Mouse (Mus musculus): ENCODE results near the gene Tmem234. TPM values are rescaled to one million over a fixed set of nuclear protein-coding genes. Genes with fewer than 3 reads are reported as not detected.

Tmem234 gene
- polyA plus RNA-seq, 1 experiment from 2014 or later = 195 TPM

DNA sequence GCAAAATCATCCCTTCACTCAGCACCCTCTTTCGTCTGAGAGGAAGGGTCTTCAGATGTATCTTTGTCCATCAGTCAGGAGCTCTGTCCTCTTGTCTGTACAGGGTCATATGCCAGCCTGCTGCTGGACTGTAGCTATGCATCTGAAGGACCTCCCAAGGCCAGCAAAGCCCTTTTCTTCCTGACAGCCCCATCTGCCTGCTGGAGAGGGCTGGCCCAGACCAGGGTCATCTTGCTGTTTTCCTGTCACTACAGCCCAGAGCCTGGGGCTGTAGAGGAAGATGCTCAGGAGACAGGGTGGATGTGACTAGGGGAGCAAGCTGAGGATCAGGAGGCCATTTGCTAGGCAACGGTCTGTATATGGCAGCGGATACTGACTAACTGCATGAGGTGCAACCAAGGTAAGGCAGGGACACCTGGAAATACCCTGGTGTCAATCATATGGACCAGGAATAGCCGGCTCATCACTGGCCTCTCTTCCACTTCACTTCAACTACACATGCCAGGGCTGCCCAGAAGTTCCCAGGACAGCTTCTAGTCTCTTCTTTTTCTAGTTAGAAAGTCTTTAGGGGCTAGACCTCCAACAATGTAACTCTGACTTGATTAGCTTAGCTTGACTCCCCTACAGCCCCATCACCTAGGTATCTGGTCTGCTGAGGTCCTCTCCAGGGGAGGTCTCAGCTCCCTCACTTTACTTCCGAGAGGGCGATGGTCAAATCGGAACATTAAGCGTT is 22.5 kb downstream of the Tmem234 start:
- no peak for DNase-seq (ENCODE audit: low spot score)
- no peak for ATAC-seq (ENCODE audit: low FRiP score)
- Histone ChIP-seq H3K27ac (ENCODE audit: low read depth, low read length) (peak overlapping the region; percentile 82; the same call in 1 of the 2 replicates), H3K4me3 (ENCODE audit: low read depth, low read length) (peak overlapping the region; percentile 58), H3K9ac (ENCODE audit: low read depth, low read length) (peak overlapping the region; percentile 66), H3K27me3 (ENCODE audit: control insufficient read depth, insufficient read depth, low read length) (no peaks in the 10 kb centered on the region), H3K4me2 (replicated peaks; ENCODE audit: low read depth, low read length) (peak overlapping the region; percentile 71), H3K36me3 (ENCODE audit: control insufficient read depth, insufficient read depth, low read length) (0 out of 2 replicates have a peak, but pooled peaks cover 3% of the 10 kb centered on the region), H3K4me1 (replicated peaks; ENCODE audit: control insufficient read depth, insufficient read depth, low read length) (peaks cover 14% of the 10 kb centered on the region), H3K9me3 (ENCODE audit: control insufficient read depth, low read length) (no peaks in the 10 kb centered on the region)
- WGBS = 25% methylated on average over 8 of the region's 8 CpGs

DNA sequence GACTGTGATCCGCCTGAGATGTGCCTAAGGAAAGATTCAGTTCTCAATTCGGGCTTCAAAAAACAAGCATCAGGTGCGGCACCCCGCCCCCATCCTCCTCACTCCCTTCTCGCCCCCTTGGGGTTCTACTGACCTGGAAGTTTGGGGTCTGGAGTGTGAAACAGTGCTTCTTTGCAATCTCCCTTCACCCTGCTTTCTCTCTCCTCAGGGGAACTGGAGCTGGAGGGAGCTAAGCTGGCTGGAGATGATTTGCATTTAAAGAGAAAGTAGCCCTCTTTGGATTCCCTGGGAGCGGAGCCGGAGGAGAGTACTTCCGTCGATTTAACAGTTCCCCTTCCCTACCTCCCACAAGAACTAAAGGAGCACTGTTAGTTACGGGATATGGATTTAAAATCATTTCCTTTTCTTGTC is 23.2 kb downstream of the Tmem234 start, which contains the start of gene Ccdc28b:
Gene Ccdc28b, minus strand, starts transcription at position 267 of the 411 bp plus-strand sequence.
- H3K4me2 ChIP-seq (replicated peaks; ENCODE audit: low read depth, low read length) = peak within 1 kb of the TSS; percentile 71
- H3K4me1 ChIP-seq (replicated peaks; ENCODE audit: control insufficient read depth, insufficient read depth, low read length) = peaks cover 12% of the 10 kb centered on the region
- H3K27me3 ChIP-seq (ENCODE audit: control insufficient read depth, insufficient read depth, low read length) = no peaks in the 10 kb centered on the region
- H3K36me3 ChIP-seq (ENCODE audit: control insufficient read depth, insufficient read depth, low read length) = peaks cover 7% of the 10 kb centered on the region
- peak; percentile 66 for DNase-seq (ENCODE audit: low spot score)
- H3K27ac ChIP-seq (ENCODE audit: low read depth, low read length) = peak within 1 kb of the TSS; percentile 82
- peak; percentile 56 for ATAC-seq (ENCODE audit: low FRiP score)
- peak within 1 kb of the TSS; percentile 58 for H3K4me3 ChIP-seq (ENCODE audit: low read depth, low read length)
- peak within 1 kb of the TSS; percentile 66 for H3K9ac ChIP-seq (ENCODE audit: low read depth, low read length)
- H3K9me3 ChIP-seq (ENCODE audit: control insufficient read depth, low read length) = no peaks in the 10 kb centered on the region
- under 1% methylated on average over 10 of the region's 10 CpGs for WGBS

DNA sequence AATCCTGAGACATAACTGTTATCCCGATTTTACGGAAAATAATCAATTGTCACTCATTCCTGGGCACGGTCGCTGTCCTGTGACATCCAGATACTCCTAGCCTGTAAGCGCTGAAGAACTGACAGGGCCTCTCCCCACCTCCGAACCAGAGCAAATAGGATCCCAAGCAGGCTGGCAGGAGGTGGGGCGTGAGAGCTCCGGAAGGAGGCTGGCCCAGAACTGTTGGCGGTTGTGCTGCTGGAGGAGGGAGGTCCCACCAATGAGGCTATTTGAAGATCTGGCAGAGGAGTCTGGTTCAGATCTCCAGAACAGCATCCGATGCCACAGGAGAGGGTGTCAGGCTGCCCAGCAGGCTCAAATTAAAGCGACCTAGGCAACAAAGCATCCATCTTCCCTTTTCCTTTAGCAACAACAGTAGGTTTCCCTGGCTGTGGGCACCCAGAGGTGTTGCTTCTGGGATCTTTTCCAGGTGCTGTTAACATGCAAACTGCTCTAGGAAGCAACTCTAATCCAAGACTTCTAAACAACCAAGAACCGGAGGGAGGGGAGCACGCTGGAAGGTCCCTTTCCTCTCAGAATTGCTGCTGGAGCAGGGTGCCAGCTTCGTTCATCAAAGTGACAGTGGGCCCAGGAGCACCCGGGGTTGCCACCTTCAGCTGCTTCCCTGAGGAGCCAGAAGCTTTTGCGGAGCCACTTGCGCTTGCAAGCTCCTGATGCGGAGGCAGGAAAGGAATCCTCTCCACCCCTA is 24.0 kb downstream of the Tmem234 start:
- Histone ChIP-seq H3K27ac (ENCODE audit: low read depth, low read length) (peak overlapping the region; percentile 82), H3K27me3 (ENCODE audit: control insufficient read depth, insufficient read depth, low read length) (no peaks in the 10 kb centered on the region), H3K4me1 (replicated peaks; ENCODE audit: control insufficient read depth, insufficient read depth, low read length) (peaks cover 12% of the 10 kb centered on the region), H3K9ac (ENCODE audit: low read depth, low read length) (peak overlapping the region; percentile 66), H3K9me3 (ENCODE audit: control insufficient read depth, low read length) (no peaks in the 10 kb centered on the region), H3K36me3 (ENCODE audit: control insufficient read depth, insufficient read depth, low read length) (peaks cover 14% of the 10 kb centered on the region), H3K4me3 (ENCODE audit: low read depth, low read length) (peak overlapping the region; percentile 58), H3K4me2 (replicated peaks; ENCODE audit: low read depth, low read length) (peak overlapping the region; percentile 71)
- WGBS = 1% methylated on average over 18 of the region's 18 CpGs
- DNase-seq (ENCODE audit: low spot score) = peak; percentile 76
- peak; percentile 87 for ATAC-seq (ENCODE audit: low FRiP score)

DNA sequence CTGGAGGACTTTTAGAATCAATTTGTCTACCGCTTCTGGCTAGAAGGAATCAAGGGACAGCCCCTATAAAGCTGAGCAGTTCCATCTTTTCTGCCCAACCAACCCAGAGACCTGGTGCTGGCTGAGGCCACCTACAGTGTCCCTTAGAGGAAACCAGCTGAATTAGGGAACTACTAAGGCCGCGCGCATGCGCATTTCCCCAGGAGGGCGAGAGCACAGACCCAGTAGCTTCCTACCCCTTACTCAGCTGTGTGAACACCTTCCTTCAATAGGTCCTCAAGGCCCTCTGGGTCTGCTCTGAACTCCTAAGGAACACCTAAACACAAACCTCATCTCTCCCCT is 24.5 kb downstream of the Tmem234 start:
- WGBS = 2% methylated on average over 6 of the region's 6 CpGs
- H3K36me3 ChIP-seq (ENCODE audit: control insufficient read depth, insufficient read depth, low read length) = peaks cover 16% of the 10 kb centered on the region
- peak overlapping the region; percentile 16 for H3K9ac ChIP-seq (ENCODE audit: low read depth, low read length)
- H3K27ac ChIP-seq (ENCODE audit: low read depth, low read length) = peak overlapping the region; percentile 82
- H3K27me3 ChIP-seq (ENCODE audit: control insufficient read depth, insufficient read depth, low read length) = no peaks in the 10 kb centered on the region
- H3K9me3 ChIP-seq (ENCODE audit: control insufficient read depth, low read length) = no peaks in the 10 kb centered on the region
- ATAC-seq (ENCODE audit: low FRiP score) (peak; percentile 6; the same call in 1 of the 2 replicates), DNase-seq (ENCODE audit: low spot score) (peak; percentile 79)
- H3K4me2 ChIP-seq (replicated peaks; ENCODE audit: low read depth, low read length) = peak overlapping the region; percentile 71
- peak overlapping the region; percentile 58; the same call in 1 of the 2 replicates for H3K4me3 ChIP-seq (ENCODE audit: low read depth, low read length)
- peaks cover 12% of the 10 kb centered on the region for H3K4me1 ChIP-seq (replicated peaks; ENCODE audit: control insufficient read depth, insufficient read depth, low read length)

DNA sequence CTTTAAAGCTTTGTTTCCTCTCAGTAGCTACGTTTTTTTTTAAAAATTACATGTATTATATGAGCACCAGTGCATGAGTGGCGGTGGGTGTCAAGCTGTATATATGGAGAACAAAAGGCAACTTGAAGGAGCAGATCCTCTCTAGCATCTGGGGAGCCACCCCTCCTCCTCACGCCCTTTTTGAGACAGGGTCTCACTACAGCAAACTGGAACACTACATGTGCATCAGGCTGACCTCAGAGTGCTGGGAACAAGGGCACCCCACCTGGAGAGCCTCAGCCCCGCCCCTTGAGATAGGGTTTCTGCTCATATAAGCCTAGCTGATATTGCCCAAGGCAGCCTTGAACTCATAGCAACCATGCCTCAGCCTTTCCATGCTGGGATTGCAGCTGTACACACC is 25.0 kb downstream of the Tmem234 start:
- ATAC-seq (ENCODE audit: low FRiP score) = no peak
- H3K9me3 ChIP-seq (ENCODE audit: control insufficient read depth, low read length) = no peaks in the 10 kb centered on the region
- H3K9ac ChIP-seq (ENCODE audit: low read depth, low read length) = no peak overlapping the region

DNA sequence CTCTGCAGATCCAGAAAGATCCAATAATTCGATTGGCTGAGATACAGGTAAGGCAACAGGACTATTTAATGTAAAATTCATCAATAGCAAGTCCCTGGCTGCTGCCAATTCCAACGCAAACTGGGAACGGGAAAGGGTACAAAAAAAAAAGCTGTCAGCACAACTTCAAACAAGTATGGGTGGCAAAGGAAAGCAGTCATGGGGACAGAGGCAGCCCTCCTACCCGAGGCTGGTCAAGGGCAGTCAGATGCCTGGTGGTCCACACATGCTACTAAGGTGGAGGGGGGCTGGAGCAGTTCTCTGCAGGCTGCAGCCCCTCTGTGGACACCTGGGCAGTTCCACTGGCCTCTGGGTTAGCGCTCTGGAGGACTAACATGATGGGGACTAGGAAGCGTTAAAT is 25.6 kb downstream of the Tmem234 start:
- H3K9me3 ChIP-seq (ENCODE audit: control insufficient read depth, low read length) = no peaks in the 10 kb centered on the region
- H3K27me3 ChIP-seq (ENCODE audit: control insufficient read depth, insufficient read depth, low read length) = no peaks in the 10 kb centered on the region
- H3K4me2 ChIP-seq (replicated peaks; ENCODE audit: low read depth, low read length) = no peak overlapping the region
- H3K4me3 ChIP-seq (ENCODE audit: low read depth, low read length) = no peak overlapping the region
- no peak for DNase-seq (ENCODE audit: low spot score)
- H3K27ac ChIP-seq (ENCODE audit: low read depth, low read length) = no peak overlapping the region
- 77% methylated on average over 6 of the region's 6 CpGs for WGBS
- H3K9ac ChIP-seq (ENCODE audit: low read depth, low read length) = no peak overlapping the region
- peaks cover 22% of the 10 kb centered on the region for H3K36me3 ChIP-seq (ENCODE audit: control insufficient read depth, insufficient read depth, low read length)
- peaks cover 12% of the 10 kb centered on the region for H3K4me1 ChIP-seq (replicated peaks; ENCODE audit: control insufficient read depth, insufficient read depth, low read length)
- ATAC-seq (ENCODE audit: low FRiP score) = no peak

More for the DNA sequence above, 25.0 kb downstream of the Tmem234 start:
- peaks cover 12% of the 10 kb centered on the region for H3K4me1 ChIP-seq (replicated peaks; ENCODE audit: control insufficient read depth, insufficient read depth, low read length)
- H3K4me3 ChIP-seq (ENCODE audit: low read depth, low read length) = no peak overlapping the region
- no peak for DNase-seq (ENCODE audit: low spot score)
- H3K27me3 ChIP-seq (ENCODE audit: control insufficient read depth, insufficient read depth, low read length) = no peaks in the 10 kb centered on the region
- 33% methylated on average over 4 of the region's 4 CpGs for WGBS
- H3K36me3 ChIP-seq (ENCODE audit: control insufficient read depth, insufficient read depth, low read length) = peaks cover 17% of the 10 kb centered on the region
- H3K4me2 ChIP-seq (replicated peaks; ENCODE audit: low read depth, low read length) = 0 out of 2 replicates have a peak overlapping the region, but pooled peaks have one; percentile 71
- H3K27ac ChIP-seq (ENCODE audit: low read depth, low read length) = no peak overlapping the region

DNA sequence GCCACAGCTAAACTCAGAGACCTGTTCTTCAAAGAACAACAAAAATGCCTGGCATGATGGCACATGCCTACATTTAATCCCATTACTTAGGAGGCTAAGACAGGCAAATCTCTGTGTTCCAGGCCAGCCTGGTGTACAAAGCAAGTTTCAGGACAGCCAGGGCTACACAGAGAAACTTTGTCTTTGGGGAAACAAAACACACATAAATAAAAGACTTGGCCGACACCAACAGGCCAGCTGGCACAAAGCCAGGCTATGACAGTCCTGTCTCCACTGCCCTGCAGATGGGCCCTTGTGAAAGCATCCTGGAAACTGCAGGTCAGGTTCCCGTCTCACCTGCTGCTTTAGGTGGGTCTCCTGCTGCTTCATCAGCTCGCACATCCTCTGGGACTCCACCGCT is 30.5 kb downstream of the Tmem234 start:
- no peak overlapping the region for H3K27ac ChIP-seq (ENCODE audit: low read depth, low read length)
- H3K4me3 ChIP-seq (ENCODE audit: low read depth, low read length) = no peak overlapping the region
- WGBS = 92% methylated on average over 4 of the region's 4 CpGs
- H3K9me3 ChIP-seq (ENCODE audit: control insufficient read depth, low read length) = no peaks in the 10 kb centered on the region
- DNase-seq (ENCODE audit: low spot score) (no peak), ATAC-seq (ENCODE audit: low FRiP score) (no peak)
- H3K4me2 ChIP-seq (replicated peaks; ENCODE audit: low read depth, low read length) = no peak overlapping the region
- no peaks in the 10 kb centered on the region for H3K27me3 ChIP-seq (ENCODE audit: control insufficient read depth, insufficient read depth, low read length)
- H3K4me1 ChIP-seq (replicated peaks; ENCODE audit: control insufficient read depth, insufficient read depth, low read length) = no peaks in the 10 kb centered on the region
- H3K36me3 ChIP-seq (ENCODE audit: control insufficient read depth, insufficient read depth, low read length) = peaks cover 38% of the 10 kb centered on the region
- H3K9ac ChIP-seq (ENCODE audit: low read depth, low read length) = no peak overlapping the region

DNA sequence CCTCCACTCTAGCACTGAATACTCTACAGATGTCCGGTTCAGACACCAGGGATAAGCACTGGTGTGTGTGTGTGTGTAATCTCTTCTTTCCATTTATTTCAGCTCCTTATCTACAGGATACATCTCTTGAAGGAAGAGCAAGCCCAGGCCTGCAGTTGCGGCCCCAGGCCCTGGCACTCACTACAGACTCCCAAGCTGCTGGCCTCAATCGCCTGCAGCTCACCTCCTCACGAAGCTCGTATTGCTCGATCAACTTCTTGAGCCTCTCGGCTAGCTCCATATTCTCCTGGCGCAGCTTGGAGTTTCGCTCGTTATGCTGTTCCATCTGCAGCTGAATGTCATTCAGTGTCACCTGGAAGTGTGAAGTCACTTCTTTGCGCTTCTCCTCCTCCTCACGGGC is 31.4 kb downstream of the Tmem234 start:
- Histone ChIP-seq H3K27ac (ENCODE audit: low read depth, low read length) (no peak overlapping the region), H3K4me2 (replicated peaks; ENCODE audit: low read depth, low read length) (no peak overlapping the region), H3K9ac (ENCODE audit: low read depth, low read length) (no peak overlapping the region), H3K9me3 (ENCODE audit: control insufficient read depth, low read length) (no peaks in the 10 kb centered on the region), H3K36me3 (ENCODE audit: control insufficient read depth, insufficient read depth, low read length) (peaks cover 40% of the 10 kb centered on the region), H3K27me3 (ENCODE audit: control insufficient read depth, insufficient read depth, low read length) (no peaks in the 10 kb centered on the region), H3K4me1 (replicated peaks; ENCODE audit: control insufficient read depth, insufficient read depth, low read length) (no peaks in the 10 kb centered on the region), H3K4me3 (ENCODE audit: low read depth, low read length) (no peak overlapping the region)
- ATAC-seq (ENCODE audit: low FRiP score) (no peak), DNase-seq (ENCODE audit: low spot score) (no peak)
- WGBS = 96% methylated on average over 12 of the region's 12 CpGs

All from hindbrain, embryonic 11.5 days (tissue).